Mouse (Mus musculus): ENCODE results near the gene Cyb5rl.
"Not testable (repeated sequence)": the region's sequence is repeated elsewhere in the genome, so short reads cannot be mapped to it uniquely, and the experiment has no call there.

Cyb5rl gene

DNA sequence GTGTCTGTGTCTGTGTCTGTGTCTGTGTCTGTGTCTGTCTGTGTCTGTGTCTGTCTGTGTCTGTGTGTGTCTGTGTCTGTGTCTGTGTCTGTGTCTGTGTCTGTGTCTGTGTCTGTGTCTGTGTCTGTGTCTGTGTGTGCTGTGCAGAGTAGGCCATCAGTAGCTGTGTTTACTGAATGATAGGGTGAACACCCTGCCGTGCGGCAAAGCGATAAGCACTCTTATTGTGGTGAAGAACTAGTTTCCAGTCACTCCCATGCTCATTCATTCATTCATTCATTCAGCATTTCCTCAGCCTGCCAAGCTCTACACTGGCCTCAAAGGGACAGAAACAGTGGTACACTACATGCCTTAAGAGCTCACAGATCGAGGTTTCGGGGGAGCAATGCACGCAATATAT is 42.4 kb downstream of the Cyb5rl start:
- DNase-seq (ENCODE audit: low spot score in 2 of 2), result not testable (repeated sequence)

GRCm38 (mm10) chr4:107114278-107114677 is 47.5 kb downstream of the Cyb5rl start:
- no peak for DNase-seq (ENCODE audit: low spot score in 2 of 2)

GRCm38 (mm10) chr4:107117741-107118385 is 51.1 kb downstream of the Cyb5rl start:
- DNase-seq (ENCODE audit: low spot score in 2 of 2), result no peak

DNA sequence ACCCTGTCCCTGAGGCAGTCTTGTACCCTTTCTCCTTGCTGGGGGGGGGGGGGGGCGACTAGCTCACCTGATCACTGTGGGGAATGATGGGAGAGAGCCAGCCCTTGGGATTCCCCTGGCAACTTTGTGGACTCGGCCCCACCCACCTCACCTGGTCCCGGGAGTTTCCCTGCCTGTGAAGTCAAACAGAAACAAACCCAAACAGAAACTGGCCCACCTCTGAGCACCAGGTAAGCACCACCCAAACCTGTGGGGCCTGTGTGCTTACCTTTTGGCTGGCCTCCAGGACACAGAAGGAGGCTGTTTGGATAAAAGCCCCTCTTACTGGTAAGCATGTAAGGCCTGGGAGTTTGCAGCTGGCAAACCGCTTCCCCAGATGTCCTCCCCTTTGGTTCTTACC is 52.3 kb downstream of the Cyb5rl start:
- DNase-seq (ENCODE audit: low spot score in 2 of 2), result no peak

GRCm38 (mm10) chr4:107120676-107121075 is 53.9 kb downstream of the Cyb5rl start:
- DNase-seq (ENCODE audit: low spot score in 2 of 2), result no peak

GRCm38 (mm10) chr4:107121165-107121943 is 54.6 kb downstream of the Cyb5rl start:
- DNase-seq (ENCODE audit: low spot score in 2 of 2), result no peak

- no peak for DNase-seq (ENCODE audit: low spot score in 2 of 2)
These were observed 57.6 kb downstream of the Cyb5rl start for GRCm38 (mm10) chr4:107124376-107124775.

DNA sequence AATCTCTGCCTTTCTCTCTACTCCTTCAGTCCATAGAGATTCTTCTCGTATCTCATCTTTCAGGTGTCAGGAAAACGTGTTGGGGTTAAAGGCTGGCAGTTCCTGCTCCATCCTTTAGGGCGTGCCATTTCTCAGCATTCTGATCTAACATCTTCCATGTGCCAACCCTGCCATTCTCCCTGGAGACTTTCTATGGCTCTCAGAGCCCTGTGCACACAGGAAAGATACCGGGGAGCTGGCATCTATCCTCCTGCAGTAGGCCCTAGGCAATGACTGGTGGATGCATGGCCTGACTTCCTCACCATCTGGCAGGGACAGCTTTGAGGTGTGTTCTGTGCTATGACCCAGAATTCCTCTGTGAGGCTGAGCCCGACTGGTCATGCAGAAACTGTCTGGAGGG is 58.3 kb downstream of the Cyb5rl start:
- no peak for DNase-seq (ENCODE audit: low spot score in 2 of 2)

DNA sequence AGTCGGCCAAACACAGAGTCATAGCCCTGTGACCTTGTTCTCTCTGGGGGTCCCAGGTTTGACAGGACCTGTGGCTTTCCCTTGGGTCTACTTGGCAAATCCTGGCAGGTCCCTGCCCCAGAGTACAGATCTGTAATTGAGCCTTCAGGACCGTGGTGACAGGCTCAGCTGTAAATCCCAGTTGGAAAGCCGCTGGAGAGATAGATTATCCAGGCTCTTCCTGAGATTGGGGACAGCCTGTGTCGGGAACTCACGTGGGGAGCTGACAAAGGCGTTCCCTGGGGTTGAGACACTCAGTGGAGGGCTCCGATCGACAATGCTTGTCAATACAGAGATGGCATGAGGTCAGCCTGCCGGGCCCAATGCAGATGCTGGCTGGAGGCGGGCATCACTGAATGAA is 59.6 kb downstream of the Cyb5rl start:
- no peak for DNase-seq (ENCODE audit: low spot score in 2 of 2)

DNA sequence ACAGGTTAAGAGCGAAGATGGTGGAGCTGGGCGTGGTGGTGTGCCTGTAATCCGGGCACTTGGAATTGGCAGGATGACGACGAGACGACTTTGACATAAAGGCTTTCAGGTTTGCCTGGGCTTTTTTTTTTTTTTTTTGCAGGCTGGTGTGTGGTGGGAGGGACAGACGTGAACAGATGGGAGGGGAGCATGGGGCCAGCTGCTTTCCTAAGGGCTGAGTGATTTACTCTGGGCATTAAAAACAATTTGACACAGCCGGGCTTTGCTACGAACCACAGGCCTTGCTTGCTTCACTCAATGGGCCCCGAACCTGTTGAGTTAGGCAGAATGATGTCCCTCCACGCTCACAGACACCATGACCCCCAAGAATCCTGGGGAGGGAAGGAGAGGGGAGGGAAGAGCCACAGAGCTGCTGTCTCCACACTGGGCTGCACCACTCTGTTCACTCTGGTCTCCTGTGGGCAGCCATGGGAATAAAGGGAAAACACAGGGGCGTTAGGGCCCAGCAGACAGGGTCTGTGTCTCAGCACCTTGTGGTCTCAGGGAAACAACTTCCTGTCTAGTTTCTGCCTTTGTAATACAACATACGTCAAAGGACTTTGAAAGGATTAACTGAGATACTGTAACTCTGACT is 60.2 kb downstream of the Cyb5rl start:
- DNase-seq (ENCODE audit: low spot score in 2 of 2), result no peak

DNA sequence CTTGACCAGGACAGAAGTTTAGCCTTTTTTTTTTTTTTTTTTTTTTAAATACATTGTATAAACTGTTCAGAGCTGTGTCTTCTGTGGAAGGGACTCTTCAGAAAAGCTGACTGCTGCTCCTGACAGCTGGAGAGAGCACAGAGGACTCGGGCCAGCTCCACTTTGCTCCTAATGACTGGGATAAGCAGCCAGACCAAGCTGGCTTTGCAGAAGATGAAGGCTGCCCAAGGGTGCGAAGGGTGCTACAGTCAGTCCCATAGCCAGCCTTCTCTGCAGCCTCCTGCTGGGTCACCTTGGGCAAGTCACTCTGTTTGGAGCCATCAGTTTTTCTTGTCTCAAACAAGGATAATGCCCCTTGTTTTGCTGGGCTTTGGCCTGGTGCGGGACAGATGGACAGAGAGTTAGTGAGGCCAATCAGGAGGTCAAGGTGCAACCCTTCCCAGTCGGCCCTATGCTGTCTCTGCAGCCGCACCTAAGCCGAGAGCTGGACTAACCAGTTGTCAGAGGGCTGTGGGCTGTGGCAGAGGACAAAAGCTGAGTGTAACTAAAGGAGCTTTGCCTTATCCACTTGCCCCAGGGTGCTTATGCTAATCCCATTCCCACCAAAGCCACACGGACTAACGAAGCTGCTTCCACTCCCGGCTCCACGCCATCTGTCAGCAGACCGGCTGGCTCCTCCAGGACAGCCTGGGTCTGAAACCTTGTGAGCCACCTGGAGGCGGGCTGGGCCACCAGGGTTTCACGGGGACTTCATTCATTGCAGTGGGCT is 61.3 kb downstream of the Cyb5rl start:
- DNase-seq (ENCODE audit: low spot score in 2 of 2), result no peak

GRCm38 (mm10) chr4:107129373-107129772 is 62.6 kb downstream of the Cyb5rl start:
- DNase-seq (ENCODE audit: low spot score in 2 of 2), result no peak

- DNase-seq (ENCODE audit: low spot score in 2 of 2), result peak; percentile 31 to 53
These were observed 63.7 kb downstream of the Cyb5rl start for GRCm38 (mm10) chr4:107130534-107130933.

GRCm38 (mm10) chr4:107134891-107135290 is 68.1 kb downstream of the Cyb5rl start:
- DNase-seq (ENCODE audit: low spot score in 2 of 2), result no peak

- no peak for DNase-seq (ENCODE audit: low spot score in 2 of 2)
These were observed 68.9 kb downstream of the Cyb5rl start for GRCm38 (mm10) chr4:107135663-107136062.

DNA sequence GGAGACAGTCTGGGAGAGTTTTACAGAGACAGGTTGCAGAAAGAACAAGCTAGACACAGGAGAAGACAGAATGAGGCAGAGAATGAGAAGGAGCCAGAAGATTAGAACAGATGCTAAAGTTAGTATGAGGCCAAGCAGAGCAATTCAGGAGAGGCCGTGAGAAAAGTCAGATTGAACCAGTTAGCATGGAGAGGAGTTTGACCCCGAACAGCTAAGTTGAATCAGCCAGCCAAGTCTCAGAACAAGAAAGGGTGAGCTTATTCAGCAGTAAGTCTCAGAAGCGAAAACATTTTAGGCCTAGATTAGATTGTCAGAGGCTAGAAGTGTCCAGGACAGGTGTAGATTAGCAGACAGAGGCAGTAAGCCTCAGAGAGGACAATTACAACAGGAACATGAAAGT is 69.7 kb downstream of the Cyb5rl start:
- DNase-seq (ENCODE audit: low spot score in 2 of 2), result no peak
